Mouse (Mus musculus) forebrain, embryonic 11.5 days (tissue): ENCODE results near the gene Wars2. TPM values are rescaled to one million over a fixed set of nuclear protein-coding genes. Genes with fewer than 3 reads are reported as not detected.

Experiments
- ATAC-seq: fragments of 200-750 bp; cut with Nextera tagmentation; replicated peaks from 2 replicates; pipeline ENCODE4 v1.8.0; 2017; ENCODE audit warnings: moderate TSS enrichment; ENCODE audit not compliant: low FRiP score
- DNase-seq: peaks from one replicate; pipeline ENCODE4 v3.0.0-alpha.2; 2017; ENCODE audit warnings: low spot score
- H3K27ac ChIP-seq: fragments of 300-500 bp; sonication (generic); 2 replicates; pipeline ENCODE4 v1.5.1; 2014; ENCODE audit warnings: low read depth, low read length
- H3K27me3 ChIP-seq: fragments of 300-500 bp; sonication (generic); 2 replicates; pipeline ENCODE4 v1.6.1; 2014; ENCODE audit warnings: mild to moderate bottlenecking, low read length, mixed read lengths; ENCODE audit not compliant: control insufficient read depth, insufficient read depth
- H3K36me3 ChIP-seq: fragments of 300-500 bp; sonication (generic); 2 replicates; pipeline ENCODE4 v1.6.1; 2014; ENCODE audit warnings: mild to moderate bottlenecking, low read length, moderate library complexity, mixed read lengths; ENCODE audit not compliant: control insufficient read depth, insufficient read depth
- H3K4me1 ChIP-seq: fragments of 300-500 bp; sonication (generic); replicated peaks from 2 replicates; pipeline ENCODE4 v1.6.1; 2014; ENCODE audit warnings: low read length, mixed read lengths; ENCODE audit not compliant: control insufficient read depth, insufficient read depth
- H3K4me2 ChIP-seq: fragments of 300-500 bp; sonication (generic); 2 replicates; pipeline ENCODE4 v1.6.1; 2014; ENCODE audit warnings: low read depth, mild to moderate bottlenecking, low read length, moderate library complexity, mixed read lengths; ENCODE audit not compliant: severe bottlenecking
- H3K4me3 ChIP-seq: fragments of 300-500 bp; sonication (generic); 2 replicates; pipeline ENCODE4 v1.5.1; 2014; ENCODE audit warnings: low read depth, low read length
- H3K9ac ChIP-seq: fragments of 300-500 bp; sonication (generic); 2 replicates; pipeline ENCODE4 v1.6.1; 2014; ENCODE audit warnings: low read length
- H3K9me3 ChIP-seq: fragments of 300-500 bp; sonication (generic); 2 replicates; pipeline ENCODE4 v1.6.1; 2016; ENCODE audit warnings: low read length, mixed read lengths; ENCODE audit not compliant: control insufficient read depth
- WGBS: fragments of 180-500 bp; shearing (Covaris S2); extraction: QIAGEN DNeasy Blood & Tissue Kit; methylation state at CpG from one replicate; pipeline ENCODE4 v1.1.7; 2014; 5-methylcytosine and 5-hydroxymethylcytosine counted together
- polyA plus RNA-seq: library from polyadenylated mRNA; unstranded; fragments of >200 nt; fragmentation: Nextera tagmentation; extraction: Ambion mirVana; gene quantifications from 2 replicates; pipeline ENCODE4 v1.2.1, GENCODE M21; 2014

Gene Wars2
- polyA plus RNA-seq, 1 experiment from 2014 or later: 7.5 TPM

GRCm38 (mm10) chr3:99239301-99240045, 98.6 kb downstream of the Wars2 start:
- Histone ChIP-seq H3K4me1 (peaks cover 5% of the 10 kb centered on the region; the same call in 1 of the 2 replicates), H3K4me2 (no peak overlapping the region), H3K27ac (no peak overlapping the region), H3K9me3 (no peaks in the 10 kb centered on the region), H3K4me3 (no peak overlapping the region), H3K36me3 (no peaks in the 10 kb centered on the region), H3K9ac (no peak overlapping the region), H3K27me3 (peaks cover 91% of the 10 kb centered on the region)
- no peak for ATAC-seq
- WGBS: 1% methylated on average over 20 of the region's 20 CpGs
- DNase-seq: peak; percentile 47

DNA sequence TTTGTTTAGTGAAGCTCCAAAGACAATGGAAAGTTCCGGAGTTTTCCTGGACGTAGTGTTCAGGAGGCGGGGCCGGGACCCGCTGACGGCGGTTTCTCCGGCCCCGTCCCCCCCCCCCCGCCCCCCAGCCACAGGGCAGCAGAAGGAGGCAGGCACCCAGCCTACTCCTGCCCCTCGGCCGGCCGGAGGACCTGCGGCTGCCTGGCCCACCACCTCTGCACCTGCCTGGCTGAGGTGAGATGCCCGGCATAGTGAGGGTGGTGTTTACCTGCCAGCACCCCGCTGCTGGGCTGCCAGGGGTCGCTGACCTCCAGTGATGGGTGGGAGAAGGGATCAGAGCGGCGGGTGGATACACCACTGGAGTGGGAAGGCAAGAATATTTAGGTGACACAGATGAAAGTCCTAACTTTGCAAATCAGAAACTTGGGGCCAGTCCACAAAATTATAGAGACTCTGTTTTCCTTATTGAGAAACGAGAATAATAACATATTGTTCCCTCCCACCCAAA, 99.4 kb downstream of the Wars2 start, which contains the start of gene Tbx15:
TSS of gene Tbx15 (plus strand) at position 169 of the 508 bp plus-strand sequence.
- 1% methylated on average over 20 of the region's 20 CpGs for WGBS
- ATAC-seq: 0 out of 2 replicates have a peak, but pooled peaks have one; percentile 37

DNA sequence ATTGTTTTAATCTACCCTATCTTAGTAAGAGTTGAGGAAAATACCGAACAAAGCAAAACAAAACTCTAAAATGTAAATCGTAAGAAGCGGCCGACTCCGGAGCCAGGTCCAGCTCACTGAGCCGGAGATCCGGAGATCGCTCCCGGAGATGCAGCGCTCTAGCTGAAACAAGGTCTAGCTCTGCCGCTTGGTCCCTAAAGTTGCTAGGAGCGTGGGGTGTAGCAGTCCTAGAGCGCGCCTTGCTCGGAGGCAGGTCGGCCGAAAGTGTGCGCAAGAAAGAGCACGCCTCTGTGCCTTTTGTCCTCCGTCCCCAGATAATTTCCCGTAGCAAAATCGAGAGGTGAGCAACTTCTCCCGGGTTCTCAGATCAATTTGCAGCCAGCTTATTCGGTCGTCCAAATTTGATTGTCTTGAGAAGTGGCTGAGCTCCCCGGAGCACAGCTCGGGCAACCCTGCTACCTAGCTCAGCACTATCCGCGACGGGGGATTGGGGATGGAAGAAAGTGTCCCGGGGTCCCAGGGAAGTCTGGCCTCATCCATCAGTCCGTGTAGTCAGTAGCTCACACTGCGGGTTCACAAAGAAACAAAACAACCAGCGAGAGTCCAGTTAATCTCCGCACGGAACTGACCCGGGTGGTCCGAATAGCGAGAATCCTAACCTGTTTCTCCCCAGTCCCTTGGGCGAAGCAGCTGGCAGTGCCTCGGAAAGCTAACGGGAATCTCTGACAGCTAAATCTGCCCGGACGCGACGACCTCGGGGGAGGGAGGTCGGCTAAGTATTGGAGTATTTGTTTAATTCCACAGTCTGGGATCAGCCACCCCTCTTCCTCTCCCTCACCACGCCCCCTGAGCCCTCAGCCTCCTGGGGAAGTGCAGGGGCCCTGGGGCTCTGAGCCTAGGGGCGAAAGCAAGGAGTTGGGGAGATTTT, 100.2 kb downstream of the Wars2 start:
- Histone ChIP-seq H3K36me3 (no peaks in the 10 kb centered on the region), H3K4me2 (peak overlapping the region; percentile 18; the same call in 1 of the 2 replicates), H3K4me1 (peaks cover 2% of the 10 kb centered on the region; the same call in 1 of the 2 replicates), H3K9me3 (no peaks in the 10 kb centered on the region), H3K27me3 (peaks cover 91% of the 10 kb centered on the region), H3K27ac (no peak overlapping the region), H3K9ac (peak overlapping the region; percentile 16; the same call in 1 of the 2 replicates), H3K4me3 (peak overlapping the region; percentile 15; the same call in 1 of the 2 replicates)
- WGBS: under 1% methylated on average over 50 of the region's 50 CpGs
- ATAC-seq: 0 out of 2 replicates have a peak, but pooled peaks have one; percentile 40
- DNase-seq: peak; percentile 64

More for the DNA sequence above, 99.4 kb downstream of the Wars2 start, which contains the start of gene Tbx15:
- H3K4me1 ChIP-seq: peaks cover 5% of the 10 kb centered on the region; the same call in 1 of the 2 replicates
- H3K36me3 ChIP-seq: no peaks in the 10 kb centered on the region
- peaks cover 91% of the 10 kb centered on the region for H3K27me3 ChIP-seq
- peak within 1 kb of the TSS; percentile 15; the same call in 1 of the 2 replicates for H3K4me3 ChIP-seq
- no peaks in the 10 kb centered on the region for H3K9me3 ChIP-seq
- peak within 1 kb of the TSS; percentile 18; the same call in 1 of the 2 replicates for H3K4me2 ChIP-seq
- peak within 1 kb of the TSS; percentile 16; the same call in 1 of the 2 replicates for H3K9ac ChIP-seq
- DNase-seq: peak; percentile 54
- no peak within 1 kb of the TSS for H3K27ac ChIP-seq

GRCm38 (mm10) chr3:99242481-99242880, 101.6 kb downstream of the Wars2 start:
- Histone ChIP-seq H3K27ac (no peak overlapping the region), H3K9ac (no peak overlapping the region), H3K9me3 (no peaks in the 10 kb centered on the region), H3K36me3 (no peaks in the 10 kb centered on the region), H3K27me3 (peaks cover 92% of the 10 kb centered on the region), H3K4me2 (no peak overlapping the region), H3K4me3 (no peak overlapping the region), H3K4me1 (peaks cover 2% of the 10 kb centered on the region; the same call in 1 of the 2 replicates)
- WGBS: 3% methylated on average over 8 of the region's 8 CpGs
- DNase-seq (no peak), ATAC-seq (no peak)

GRCm38 (mm10) chr3:99245341-99245740, 104.5 kb downstream of the Wars2 start:
- Histone ChIP-seq H3K9me3 (no peaks in the 10 kb centered on the region), H3K36me3 (no peaks in the 10 kb centered on the region), H3K9ac (no peak overlapping the region), H3K27ac (no peak overlapping the region), H3K4me2 (no peak overlapping the region), H3K4me3 (no peak overlapping the region), H3K4me1 (peaks cover 5% of the 10 kb centered on the region; the same call in 1 of the 2 replicates), H3K27me3 (peaks cover 93% of the 10 kb centered on the region)
- ATAC-seq: no peak
- WGBS: 18% methylated on average over 3 of the region's 3 CpGs
- DNase-seq: no peak

- no peak overlapping the region for H3K4me3 ChIP-seq
- no peak overlapping the region for H3K4me2 ChIP-seq
- no peak overlapping the region for H3K27ac ChIP-seq
- 31% methylated on average over 3 of the region's 3 CpGs for WGBS
- no peak overlapping the region for H3K9ac ChIP-seq
- DNase-seq (no peak), ATAC-seq (no peak)
- peaks cover 3% of the 10 kb centered on the region; the same call in 1 of the 2 replicates for H3K4me1 ChIP-seq
- no peaks in the 10 kb centered on the region for H3K36me3 ChIP-seq
- no peaks in the 10 kb centered on the region for H3K9me3 ChIP-seq
- peaks cover 96% of the 10 kb centered on the region for H3K27me3 ChIP-seq
Measured at GRCm38 (mm10) chr3:99246629-99247028, 105.8 kb downstream of the Wars2 start.

- DNase-seq: no peak
- Histone ChIP-seq H3K27ac (no peak overlapping the region), H3K27me3 (peaks cover 97% of the 10 kb centered on the region), H3K4me2 (no peak overlapping the region), H3K4me3 (no peak overlapping the region), H3K9ac (no peak overlapping the region), H3K36me3 (no peaks in the 10 kb centered on the region), H3K9me3 (no peaks in the 10 kb centered on the region), H3K4me1 (peaks cover 3% of the 10 kb centered on the region; the same call in 1 of the 2 replicates)
- ATAC-seq: no peak
- WGBS: 3% methylated on average over 4 of the region's 4 CpGs
Measured at GRCm38 (mm10) chr3:99247586-99247985, 106.7 kb downstream of the Wars2 start.
